Mouse (Mus musculus): ENCODE measurements at regions not wholly inside any gene's neighbourhood (a gene's known extent, or its start where the extent isn't known, plus 50 kb on each side); places are given as distances from the start of the nearest gene placed in this dataset.
"Not testable (repeated sequence)": the region's sequence is repeated elsewhere in the genome, so short reads cannot be mapped to it uniquely, and the experiment has no call there.

DNA sequence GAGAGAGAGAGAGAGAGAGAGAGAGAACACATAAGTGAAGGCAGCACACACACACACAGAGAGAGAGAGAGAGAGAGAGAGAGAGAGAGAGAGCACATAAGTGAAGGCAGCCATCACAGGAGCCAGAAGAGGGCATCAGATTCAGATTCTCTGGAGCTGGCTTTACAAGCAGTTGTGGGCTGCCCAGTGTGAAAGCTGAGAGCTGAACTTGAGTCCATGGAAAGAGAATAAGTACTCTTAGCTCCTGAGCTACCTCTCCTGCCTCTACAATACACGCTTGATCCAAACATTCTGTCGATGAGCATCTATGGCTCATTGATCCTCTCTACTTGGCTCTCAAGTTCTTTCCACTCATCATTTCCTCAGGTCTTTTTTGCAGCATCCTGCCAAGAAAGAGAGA lies 214.9 kb upstream of the Castor2 start:
- no peaks in the 10 kb centered on the region for H3K27me3 ChIP-seq (replicated peaks)
- WGBS = 12% methylated on average over 2 of the region's 2 CpGs
- no peaks in the 10 kb centered on the region for H3K9me3 ChIP-seq (replicated peaks)
- H3K27ac ChIP-seq (replicated peaks) = peak overlapping the region; percentile 30; the same call in 1 of the 2 replicates
- H3K36me3 ChIP-seq = no peaks in the 10 kb centered on the region
- no peak overlapping the region for H3K4me2 ChIP-seq
- no peak overlapping the region for H3K9ac ChIP-seq (replicated peaks)
- H3K4me1 ChIP-seq = peaks cover 14% of the 10 kb centered on the region
- H3K4me3 ChIP-seq (replicated peaks) = no peak overlapping the region
- ATAC-seq (ENCODE audit: low FRiP score) = no peak

DNA sequence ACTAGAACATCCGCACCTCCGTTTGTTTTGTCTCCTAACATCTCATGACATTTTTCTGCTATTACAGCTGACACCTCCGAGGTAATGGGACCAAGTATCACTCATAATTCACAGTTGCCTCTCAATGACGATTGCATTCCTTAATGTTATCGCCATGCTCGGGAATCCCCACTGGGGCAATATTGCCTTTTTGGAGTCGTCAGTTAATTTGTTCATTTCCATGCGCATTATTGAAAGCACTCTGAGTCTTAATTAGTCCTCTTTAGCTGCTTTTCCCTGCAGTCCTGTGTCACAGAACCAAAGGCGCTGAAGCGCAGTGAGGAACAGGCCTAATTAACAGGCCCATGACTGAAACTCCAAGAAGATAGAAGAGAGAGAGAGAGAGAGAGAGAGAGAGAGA lies 255.0 kb upstream of the Castor2 start:
- 15% methylated on average over 10 of the region's 10 CpGs for WGBS

GRCm38 (mm10) chr5:133842059-133842706 lies 257.3 kb upstream of the Castor2 start:
- H3K27me3 ChIP-seq (replicated peaks); H3K4me1 ChIP-seq; H3K9me3 ChIP-seq (replicated peaks); H3K9ac ChIP-seq (replicated peaks); ATAC-seq (ENCODE audit: low FRiP score); H3K4me3 ChIP-seq (replicated peaks); H3K27ac ChIP-seq (replicated peaks); H3K36me3 ChIP-seq: not testable (repeated sequence)
- peak overlapping the region; percentile 38 for H3K4me2 ChIP-seq
- 54% methylated on average over 16 of the region's 42 CpGs for WGBS

More for the DNA sequence above, 255.0 kb upstream of the Castor2 start:
- Histone ChIP-seq H3K36me3 (no peaks in the 10 kb centered on the region), H3K4me1 (peaks cover 10% of the 10 kb centered on the region), H3K4me2 (peak overlapping the region; percentile 11; the same call in 1 of the 2 replicates), H3K27me3 (replicated peaks) (0 out of 2 replicates have a peak, but pooled peaks cover 2% of the 10 kb centered on the region), H3K4me3 (replicated peaks) (no peak overlapping the region), H3K9me3 (replicated peaks) (no peaks in the 10 kb centered on the region; the same call in 1 of the 2 replicates), H3K9ac (replicated peaks) (no peak overlapping the region), H3K27ac (replicated peaks) (peak overlapping the region; percentile 41; the same call in 1 of the 2 replicates)
- peak; percentile 81 for ATAC-seq (ENCODE audit: low FRiP score)

GRCm38 (mm10) chr5:133838286-133838685 lies 261.2 kb upstream of the Castor2 start:
- no peak overlapping the region for H3K4me2 ChIP-seq
- ATAC-seq (ENCODE audit: low FRiP score) = no peak
- H3K4me3 ChIP-seq (replicated peaks) = no peak overlapping the region
- no peaks in the 10 kb centered on the region for H3K9me3 ChIP-seq (replicated peaks)
- WGBS = 89% methylated on average over 5 of the region's 5 CpGs
- H3K27ac ChIP-seq (replicated peaks) = no peak overlapping the region
- H3K27me3 ChIP-seq (replicated peaks) = 0 out of 2 replicates have a peak, but pooled peaks cover 2% of the 10 kb centered on the region
- H3K36me3 ChIP-seq = no peaks in the 10 kb centered on the region
- H3K9ac ChIP-seq (replicated peaks) = no peak overlapping the region
- H3K4me1 ChIP-seq = no peaks in the 10 kb centered on the region

DNA sequence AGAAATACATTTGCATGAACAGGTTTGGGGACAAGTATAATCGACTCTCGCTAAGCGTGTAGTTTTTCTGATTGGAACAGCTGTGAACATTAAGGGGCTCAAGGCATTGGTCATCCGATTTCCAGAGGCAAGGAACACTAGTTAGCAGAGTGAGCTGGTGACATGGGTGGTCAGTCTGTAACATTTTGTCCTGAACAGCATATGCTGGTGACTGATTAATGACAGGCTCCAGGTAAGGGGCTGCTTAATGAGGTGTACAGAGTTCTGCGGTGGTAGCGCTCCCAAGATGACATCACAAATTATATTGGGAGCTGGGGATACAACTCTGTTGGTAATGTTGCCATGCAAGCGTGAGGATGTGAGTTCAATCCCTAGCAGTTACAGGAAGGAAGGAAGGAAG lies 266.3 kb upstream of the Castor2 start:
- H3K27ac ChIP-seq (replicated peaks) = no peak overlapping the region
- H3K36me3 ChIP-seq = no peaks in the 10 kb centered on the region
- no peaks in the 10 kb centered on the region for H3K4me1 ChIP-seq
- no peak overlapping the region for H3K4me2 ChIP-seq
- no peak overlapping the region for H3K4me3 ChIP-seq (replicated peaks)
- WGBS = 78% methylated on average over 7 of the region's 7 CpGs
- ATAC-seq (ENCODE audit: low FRiP score) = no peak
- H3K27me3 ChIP-seq (replicated peaks) = no peaks in the 10 kb centered on the region
- no peaks in the 10 kb centered on the region for H3K9me3 ChIP-seq (replicated peaks)
- H3K9ac ChIP-seq (replicated peaks) = no peak overlapping the region

DNA sequence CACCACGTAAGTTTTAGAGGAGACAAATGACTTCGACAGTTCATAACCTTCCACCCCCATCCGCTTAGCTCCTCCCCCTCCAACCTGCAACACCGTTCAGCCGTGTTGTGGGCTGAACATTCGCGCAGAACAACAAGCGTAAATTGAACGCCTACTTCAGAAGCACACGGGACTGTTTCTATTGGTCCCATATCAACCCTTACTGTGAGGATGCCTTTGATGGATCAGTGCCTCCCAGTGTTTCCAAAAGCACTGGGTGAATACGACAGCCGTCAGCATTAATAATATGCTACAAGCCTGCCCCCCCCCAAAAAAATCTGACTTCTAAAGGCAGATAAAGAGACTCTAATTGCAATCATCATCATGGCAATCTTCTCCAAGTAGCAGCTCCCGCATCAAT lies 271.3 kb upstream of the Castor2 start:
- no peaks in the 10 kb centered on the region for H3K36me3 ChIP-seq
- no peaks in the 10 kb centered on the region for H3K9me3 ChIP-seq (replicated peaks)
- H3K27ac ChIP-seq (replicated peaks) = no peak overlapping the region
- ATAC-seq (ENCODE audit: low FRiP score) = no peak
- no peak overlapping the region for H3K4me3 ChIP-seq (replicated peaks)
- H3K27me3 ChIP-seq (replicated peaks) = no peaks in the 10 kb centered on the region
- H3K9ac ChIP-seq (replicated peaks) = no peak overlapping the region
- 77% methylated on average over 13 of the region's 13 CpGs for WGBS
- H3K4me1 ChIP-seq = peaks cover 7% of the 10 kb centered on the region; the same call in 1 of the 2 replicates
- no peak overlapping the region for H3K4me2 ChIP-seq

- no peaks in the 10 kb centered on the region for H3K36me3 ChIP-seq
- no peak for ATAC-seq (ENCODE audit: low FRiP score)
- H3K4me1 ChIP-seq = peaks cover 18% of the 10 kb centered on the region
- H3K4me2 ChIP-seq = no peak overlapping the region
- WGBS = 21% methylated on average over 3 of the region's 3 CpGs
- H3K27me3 ChIP-seq (replicated peaks) = no peaks in the 10 kb centered on the region
- no peak overlapping the region for H3K4me3 ChIP-seq (replicated peaks)
- H3K9ac ChIP-seq (replicated peaks) = no peak overlapping the region
- H3K9me3 ChIP-seq (replicated peaks) = no peaks in the 10 kb centered on the region
- no peak overlapping the region for H3K27ac ChIP-seq (replicated peaks)
Measured at GRCm38 (mm10) chr5:133823871-133824270, 275.6 kb upstream of the Castor2 start.

- H3K4me1 ChIP-seq = peaks cover 18% of the 10 kb centered on the region
- H3K4me2 ChIP-seq = no peak overlapping the region
- H3K4me3 ChIP-seq (replicated peaks) = no peak overlapping the region
- no peak overlapping the region for H3K9ac ChIP-seq (replicated peaks)
- H3K9me3 ChIP-seq (replicated peaks) = no peaks in the 10 kb centered on the region
- H3K27ac ChIP-seq (replicated peaks) = no peak overlapping the region
- H3K36me3 ChIP-seq = no peaks in the 10 kb centered on the region
- no peaks in the 10 kb centered on the region for H3K27me3 ChIP-seq (replicated peaks)
- no peak for ATAC-seq (ENCODE audit: low FRiP score)
- 29% methylated on average over 3 of the region's 3 CpGs for WGBS
Measured at GRCm38 (mm10) chr5:133821273-133821672, 278.2 kb upstream of the Castor2 start.

- H3K4me1 ChIP-seq = 0 out of 2 replicates have a peak, but pooled peaks cover 4% of the 10 kb centered on the region
- no peak overlapping the region for H3K9ac ChIP-seq (replicated peaks)
- no peaks in the 10 kb centered on the region for H3K9me3 ChIP-seq (replicated peaks)
- no peak overlapping the region for H3K4me3 ChIP-seq (replicated peaks)
- no peaks in the 10 kb centered on the region for H3K36me3 ChIP-seq
- 75% methylated on average over 5 of the region's 5 CpGs for WGBS
- H3K27ac ChIP-seq (replicated peaks) = no peak overlapping the region
- H3K4me2 ChIP-seq = no peak overlapping the region
- no peaks in the 10 kb centered on the region for H3K27me3 ChIP-seq (replicated peaks)
- ATAC-seq (ENCODE audit: low FRiP score) = no peak
Measured at GRCm38 (mm10) chr5:133815462-133815861, 284.0 kb upstream of the Castor2 start.

- H3K4me2 ChIP-seq = no peak overlapping the region
- no peaks in the 10 kb centered on the region for H3K27me3 ChIP-seq (replicated peaks)
- no peak for ATAC-seq (ENCODE audit: low FRiP score)
- 0 out of 2 replicates have a peak, but pooled peaks cover 4% of the 10 kb centered on the region for H3K4me1 ChIP-seq
- no peak overlapping the region for H3K27ac ChIP-seq (replicated peaks)
- no peak overlapping the region for H3K9ac ChIP-seq (replicated peaks)
- no peak overlapping the region for H3K4me3 ChIP-seq (replicated peaks)
- H3K36me3 ChIP-seq = no peaks in the 10 kb centered on the region
- WGBS = 40% methylated on average over 6 of the region's 6 CpGs
- no peaks in the 10 kb centered on the region for H3K9me3 ChIP-seq (replicated peaks)
Measured at GRCm38 (mm10) chr5:133814436-133814835, 285.1 kb upstream of the Castor2 start.

DNA sequence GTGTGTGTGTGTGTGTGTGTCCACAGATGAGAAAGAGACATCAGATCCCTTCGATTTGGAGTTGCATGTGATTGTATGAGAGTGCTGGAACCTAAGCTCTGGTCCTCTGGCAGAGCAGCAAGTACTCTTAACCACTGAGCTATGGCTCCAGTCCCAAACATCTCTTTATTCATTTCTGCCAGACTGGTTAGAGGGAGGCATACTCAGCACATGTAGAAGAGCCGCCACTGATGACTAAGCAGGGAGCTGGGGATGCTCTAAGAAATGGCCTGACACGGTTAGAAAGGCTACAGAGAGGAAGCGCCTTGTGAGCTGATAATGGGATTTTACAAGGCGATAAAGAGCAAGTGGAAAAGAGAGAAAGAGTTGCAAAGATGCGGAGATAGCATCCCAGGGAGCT lies 287.3 kb upstream of the Castor2 start:
- Histone ChIP-seq H3K4me3 (replicated peaks) (no peak overlapping the region), H3K36me3 (no peaks in the 10 kb centered on the region), H3K27ac (replicated peaks) (no peak overlapping the region), H3K27me3 (replicated peaks) (no peaks in the 10 kb centered on the region), H3K4me1 (0 out of 2 replicates have a peak, but pooled peaks cover 6% of the 10 kb centered on the region), H3K9ac (replicated peaks) (no peak overlapping the region), H3K9me3 (replicated peaks) (no peaks in the 10 kb centered on the region), H3K4me2 (no peak overlapping the region)
- 61% methylated on average over 6 of the region's 6 CpGs for WGBS
- no peak for ATAC-seq (ENCODE audit: low FRiP score)

- WGBS = 28% methylated on average over 7 of the region's 7 CpGs
- Histone ChIP-seq H3K4me3 (replicated peaks) (no peak overlapping the region), H3K27ac (replicated peaks) (no peak overlapping the region), H3K4me2 (no peak overlapping the region), H3K9ac (replicated peaks) (no peak overlapping the region), H3K27me3 (replicated peaks) (no peaks in the 10 kb centered on the region), H3K36me3 (no peaks in the 10 kb centered on the region), H3K9me3 (replicated peaks) (no peaks in the 10 kb centered on the region), H3K4me1 (peaks cover 7% of the 10 kb centered on the region; the same call in 1 of the 2 replicates)
- no peak for ATAC-seq (ENCODE audit: low FRiP score)
Measured at GRCm38 (mm10) chr5:133806891-133807290, 292.6 kb upstream of the Castor2 start.

Measured in neural tube, embryonic 15.5 days (tissue).